Mouse (Mus musculus): Measurements from ENCODE around the gene 2010300C02Rik. TPM values are rescaled to one million over a fixed set of nuclear protein-coding genes. Genes with fewer than 3 reads are reported as not detected.

2010300C02Rik gene
- polyA plus RNA-seq, 1 experiment from 2014 or later = 12.6 TPM

DNA sequence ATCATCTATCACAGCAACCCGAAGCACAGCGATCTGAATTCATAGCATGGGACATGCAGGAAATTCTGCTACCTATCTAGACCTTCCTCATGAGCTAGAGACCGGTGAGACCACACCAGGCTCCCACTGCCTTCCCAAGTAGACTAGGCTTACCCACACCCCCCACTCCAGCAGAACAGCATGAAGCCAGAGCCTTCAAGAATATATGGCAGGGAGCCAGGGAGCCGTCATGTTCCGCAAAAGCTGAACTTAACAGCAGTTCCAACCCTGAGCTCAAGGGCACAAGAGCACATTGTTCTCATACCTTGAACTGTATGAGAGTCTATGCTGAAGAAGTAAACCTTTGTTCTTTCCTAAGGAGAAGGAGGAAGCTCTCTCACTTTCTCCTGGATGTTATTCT lies 32.4 kb downstream of the 2010300C02Rik start:
- H3K4me3 ChIP-seq (ENCODE audit: low read depth, low read length) = no peak overlapping the region
- H3K9ac ChIP-seq (ENCODE audit: low read length) = no peak overlapping the region
- H3K9me3 ChIP-seq (ENCODE audit: control insufficient read depth, low read length) = no peaks in the 10 kb centered on the region
- DNase-seq (ENCODE audit: low spot score) (no peak), ATAC-seq (replicated peaks; ENCODE audit: low FRiP score, low TSS enrichment, low read depth) (no peak; the same call in 1 of the 2 replicates)
- H3K4me2 ChIP-seq (ENCODE audit: low read length) = no peak overlapping the region
- 67% methylated on average over 5 of the region's 5 CpGs for WGBS
- no peaks in the 10 kb centered on the region for H3K4me1 ChIP-seq (replicated peaks; ENCODE audit: control insufficient read depth, insufficient read depth, low read length)
- H3K27me3 ChIP-seq (replicated peaks; ENCODE audit: control insufficient read depth, insufficient read depth, low read length) = no peaks in the 10 kb centered on the region
- H3K36me3 ChIP-seq (ENCODE audit: control insufficient read depth, insufficient read depth, low read length) = no peaks in the 10 kb centered on the region
- no peak overlapping the region for H3K27ac ChIP-seq (ENCODE audit: low read depth)

DNA sequence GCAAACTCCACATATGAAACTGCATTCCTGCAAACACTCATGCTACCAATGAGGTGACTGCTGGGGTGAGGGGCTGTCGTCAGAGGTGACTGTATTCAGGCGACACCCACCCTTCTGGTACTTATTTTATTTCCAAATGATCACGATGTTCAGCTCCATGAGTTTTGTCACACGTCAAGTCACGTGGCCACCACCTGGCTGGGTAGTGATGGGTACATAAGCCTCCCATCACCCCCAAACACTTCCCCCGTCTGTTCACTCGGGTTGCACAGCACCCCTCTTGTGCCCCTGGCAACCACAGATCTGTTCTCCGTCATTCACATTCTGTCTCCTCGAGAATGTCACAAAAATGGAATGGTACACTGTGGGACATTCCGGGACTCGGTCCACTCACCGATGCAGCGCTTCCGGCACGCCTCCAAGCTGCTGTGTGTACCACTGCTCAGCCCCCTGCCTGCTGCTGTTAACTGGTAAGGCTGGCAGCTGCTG lies 32.9 kb downstream of the 2010300C02Rik start:
- ATAC-seq (replicated peaks; ENCODE audit: low FRiP score, low TSS enrichment, low read depth) (no peak), DNase-seq (ENCODE audit: low spot score) (no peak)
- WGBS = 85% methylated on average over 15 of the region's 15 CpGs
- Histone ChIP-seq H3K36me3 (ENCODE audit: control insufficient read depth, insufficient read depth, low read length) (no peaks in the 10 kb centered on the region), H3K27me3 (replicated peaks; ENCODE audit: control insufficient read depth, insufficient read depth, low read length) (no peaks in the 10 kb centered on the region), H3K4me1 (replicated peaks; ENCODE audit: control insufficient read depth, insufficient read depth, low read length) (no peaks in the 10 kb centered on the region), H3K4me2 (ENCODE audit: low read length) (no peak overlapping the region), H3K9ac (ENCODE audit: low read length) (no peak overlapping the region), H3K27ac (ENCODE audit: low read depth) (no peak overlapping the region), H3K4me3 (ENCODE audit: low read depth, low read length) (no peak overlapping the region), H3K9me3 (ENCODE audit: control insufficient read depth, low read length) (no peaks in the 10 kb centered on the region)

- H3K4me3 ChIP-seq (ENCODE audit: low read depth, low read length) = no peak overlapping the region
- H3K9ac ChIP-seq (ENCODE audit: low read length) = no peak overlapping the region
- 63% methylated on average over 9 of the region's 9 CpGs for WGBS
- H3K36me3 ChIP-seq (ENCODE audit: control insufficient read depth, insufficient read depth, low read length) = no peaks in the 10 kb centered on the region
- H3K9me3 ChIP-seq (ENCODE audit: control insufficient read depth, low read length) = no peaks in the 10 kb centered on the region
- no peak overlapping the region for H3K27ac ChIP-seq (ENCODE audit: low read depth)
- no peak overlapping the region for H3K4me2 ChIP-seq (ENCODE audit: low read length)
- H3K27me3 ChIP-seq (replicated peaks; ENCODE audit: control insufficient read depth, insufficient read depth, low read length) = no peaks in the 10 kb centered on the region
- DNase-seq (ENCODE audit: low spot score) = peak; percentile 91
- ATAC-seq (replicated peaks; ENCODE audit: low FRiP score, low TSS enrichment, low read depth) = no peak
- H3K4me1 ChIP-seq (replicated peaks; ENCODE audit: control insufficient read depth, insufficient read depth, low read length) = no peaks in the 10 kb centered on the region
Measured at GRCm38 (mm10) chr1:37678327-37679123, 41.4 kb downstream of the 2010300C02Rik start.

GRCm38 (mm10) chr1:37676967-37677512 lies 42.8 kb downstream of the 2010300C02Rik start:
- WGBS = 83% methylated on average over 7 of the region's 7 CpGs
- no peak overlapping the region for H3K4me2 ChIP-seq (ENCODE audit: low read length)
- H3K4me3 ChIP-seq (ENCODE audit: low read depth, low read length) = no peak overlapping the region
- no peak overlapping the region for H3K27ac ChIP-seq (ENCODE audit: low read depth)
- H3K36me3 ChIP-seq (ENCODE audit: control insufficient read depth, insufficient read depth, low read length) = no peaks in the 10 kb centered on the region
- no peaks in the 10 kb centered on the region for H3K9me3 ChIP-seq (ENCODE audit: control insufficient read depth, low read length)
- no peak for DNase-seq (ENCODE audit: low spot score)
- H3K4me1 ChIP-seq (replicated peaks; ENCODE audit: control insufficient read depth, insufficient read depth, low read length) = no peaks in the 10 kb centered on the region
- no peaks in the 10 kb centered on the region for H3K27me3 ChIP-seq (replicated peaks; ENCODE audit: control insufficient read depth, insufficient read depth, low read length)
- no peak overlapping the region for H3K9ac ChIP-seq (ENCODE audit: low read length)
- no peak for ATAC-seq (replicated peaks; ENCODE audit: low FRiP score, low TSS enrichment, low read depth)

GRCm38 (mm10) chr1:37675444-37675843 lies 44.4 kb downstream of the 2010300C02Rik start:
- Histone ChIP-seq H3K4me1 (replicated peaks; ENCODE audit: control insufficient read depth, insufficient read depth, low read length) (no peaks in the 10 kb centered on the region), H3K27me3 (replicated peaks; ENCODE audit: control insufficient read depth, insufficient read depth, low read length) (no peaks in the 10 kb centered on the region), H3K27ac (ENCODE audit: low read depth) (no peak overlapping the region), H3K36me3 (ENCODE audit: control insufficient read depth, insufficient read depth, low read length) (no peaks in the 10 kb centered on the region), H3K9me3 (ENCODE audit: control insufficient read depth, low read length) (no peaks in the 10 kb centered on the region), H3K4me3 (ENCODE audit: low read depth, low read length) (no peak overlapping the region), H3K9ac (ENCODE audit: low read length) (no peak overlapping the region), H3K4me2 (ENCODE audit: low read length) (no peak overlapping the region)
- DNase-seq (ENCODE audit: low spot score) (no peak), ATAC-seq (replicated peaks; ENCODE audit: low FRiP score, low TSS enrichment, low read depth) (no peak)
- 66% methylated on average over 6 of the region's 6 CpGs for WGBS

GRCm38 (mm10) chr1:37674266-37674665 lies 45.6 kb downstream of the 2010300C02Rik start:
- Histone ChIP-seq H3K27ac (ENCODE audit: low read depth) (no peak overlapping the region), H3K4me2 (ENCODE audit: low read length) (no peak overlapping the region), H3K9ac (ENCODE audit: low read length) (no peak overlapping the region), H3K4me1 (replicated peaks; ENCODE audit: control insufficient read depth, insufficient read depth, low read length) (no peaks in the 10 kb centered on the region), H3K4me3 (ENCODE audit: low read depth, low read length) (no peak overlapping the region), H3K27me3 (replicated peaks; ENCODE audit: control insufficient read depth, insufficient read depth, low read length) (no peaks in the 10 kb centered on the region), H3K36me3 (ENCODE audit: control insufficient read depth, insufficient read depth, low read length) (no peaks in the 10 kb centered on the region), H3K9me3 (ENCODE audit: control insufficient read depth, low read length) (no peaks in the 10 kb centered on the region)
- ATAC-seq (replicated peaks; ENCODE audit: low FRiP score, low TSS enrichment, low read depth) = no peak
- WGBS = 93% methylated on average over 8 of the region's 8 CpGs
- DNase-seq (ENCODE audit: low spot score) = no peak

DNA sequence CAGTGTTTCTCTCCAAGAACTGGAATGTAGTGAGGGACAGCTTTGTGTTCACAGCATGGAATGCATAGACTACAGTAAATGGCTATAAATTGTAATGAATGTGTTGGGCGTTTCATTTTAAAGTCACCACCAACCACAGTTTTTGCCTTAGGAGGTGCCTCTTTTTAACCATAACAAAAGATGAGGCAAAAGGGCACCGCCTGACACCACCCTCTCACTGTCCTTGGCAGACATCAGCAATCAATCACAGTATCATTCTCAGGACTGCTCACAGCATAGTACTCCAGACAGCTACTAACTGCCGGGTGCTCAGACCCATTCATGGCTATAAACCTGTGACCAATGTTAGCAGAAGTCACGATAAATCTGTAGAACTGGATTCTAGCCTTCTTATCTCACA lies 48.6 kb downstream of the 2010300C02Rik start:
- no peak overlapping the region for H3K9ac ChIP-seq (ENCODE audit: low read length)
- WGBS = 42% methylated on average over 4 of the region's 4 CpGs
- no peaks in the 10 kb centered on the region for H3K9me3 ChIP-seq (ENCODE audit: control insufficient read depth, low read length)
- DNase-seq (ENCODE audit: low spot score) (no peak), ATAC-seq (replicated peaks; ENCODE audit: low FRiP score, low TSS enrichment, low read depth) (no peak)
- no peak overlapping the region for H3K4me2 ChIP-seq (ENCODE audit: low read length)
- no peaks in the 10 kb centered on the region for H3K36me3 ChIP-seq (ENCODE audit: control insufficient read depth, insufficient read depth, low read length)
- H3K27me3 ChIP-seq (replicated peaks; ENCODE audit: control insufficient read depth, insufficient read depth, low read length) = no peaks in the 10 kb centered on the region
- no peak overlapping the region for H3K27ac ChIP-seq (ENCODE audit: low read depth)
- no peak overlapping the region for H3K4me3 ChIP-seq (ENCODE audit: low read depth, low read length)
- no peaks in the 10 kb centered on the region for H3K4me1 ChIP-seq (replicated peaks; ENCODE audit: control insufficient read depth, insufficient read depth, low read length)

GRCm38 (mm10) chr1:37667386-37667785 lies 52.5 kb downstream of the 2010300C02Rik start:
- ATAC-seq (replicated peaks; ENCODE audit: low FRiP score, low TSS enrichment, low read depth) (no peak), DNase-seq (ENCODE audit: low spot score) (no peak)
- H3K27ac ChIP-seq (ENCODE audit: low read depth) = no peak overlapping the region
- no peaks in the 10 kb centered on the region for H3K4me1 ChIP-seq (replicated peaks; ENCODE audit: control insufficient read depth, insufficient read depth, low read length)
- no peaks in the 10 kb centered on the region for H3K27me3 ChIP-seq (replicated peaks; ENCODE audit: control insufficient read depth, insufficient read depth, low read length)
- no peak overlapping the region for H3K4me2 ChIP-seq (ENCODE audit: low read length)
- H3K9me3 ChIP-seq (ENCODE audit: control insufficient read depth, low read length) = no peaks in the 10 kb centered on the region
- H3K4me3 ChIP-seq (ENCODE audit: low read depth, low read length) = no peak overlapping the region
- no peaks in the 10 kb centered on the region for H3K36me3 ChIP-seq (ENCODE audit: control insufficient read depth, insufficient read depth, low read length)
- H3K9ac ChIP-seq (ENCODE audit: low read length) = no peak overlapping the region
- whole genome bisulfite sequencing = 77% methylated on average over 6 of the region's 6 CpGs

- no peak overlapping the region for H3K4me3 ChIP-seq (ENCODE audit: low read depth, low read length)
- H3K4me1 ChIP-seq (replicated peaks; ENCODE audit: control insufficient read depth, insufficient read depth, low read length) = no peaks in the 10 kb centered on the region
- WGBS = 37% methylated on average over 10 of the region's 10 CpGs
- no peaks in the 10 kb centered on the region for H3K36me3 ChIP-seq (ENCODE audit: control insufficient read depth, insufficient read depth, low read length)
- no peaks in the 10 kb centered on the region for H3K27me3 ChIP-seq (replicated peaks; ENCODE audit: control insufficient read depth, insufficient read depth, low read length)
- peak; percentile 75 for DNase-seq (ENCODE audit: low spot score)
- ATAC-seq (replicated peaks; ENCODE audit: low FRiP score, low TSS enrichment, low read depth) = peak; percentile 81
- H3K4me2 ChIP-seq (ENCODE audit: low read length) = peak overlapping the region; percentile 33
- no peak overlapping the region for H3K9ac ChIP-seq (ENCODE audit: low read length)
- peak overlapping the region; percentile 59; the same call in 1 of the 2 replicates for H3K27ac ChIP-seq (ENCODE audit: low read depth)
- no peaks in the 10 kb centered on the region for H3K9me3 ChIP-seq (ENCODE audit: control insufficient read depth, low read length)
Measured at GRCm38 (mm10) chr1:37666587-37666986, 53.3 kb downstream of the 2010300C02Rik start.
